Mouse (Mus musculus) heart, postnatal 0 days (tissue): Measurements from ENCODE around the gene Rps27l.

Source experiments
- CTCF ChIP-seq: IDR thresholded peaks from 2 replicates; pipeline ENCODE4 v1.5.1; 2016; ENCODE audit warnings: antibody characterized with exemption, control low read depth, low read depth
- EP300 ChIP-seq: IDR thresholded peaks from 2 replicates; pipeline ENCODE4 v1.6.1; 2016; ENCODE audit warnings: antibody characterized with exemption, low read depth

- TF ChIP-seq EP300 (no peak), CTCF (no peak)
Observed at GRCm38 (mm10) chr9:66925853-66926252, 20.0 kb upstream of the Rps27l start.
